ENCODE assay signal across 8 mouse cellular contexts in genomic region chr1:39576431-39577243, GRCm38 (mm10). TPM values are rescaled to one million over a fixed set of nuclear protein-coding genes. Genes with fewer than 3 reads are reported as not detected.
DNase-seq lines count a peak whose midpoint lies in the region; ATAC-seq and TF ChIP-seq lines count a peak whose summit lies in the region.

No protein-coding gene starts in this region.

- peak; percentile 30; the same call in 1 of the 2 replicates for TF ChIP-seq CTCF in heart, adult 2 months (IDR thresholded peaks at IDR 0.05)
- TF ChIP-seq CTCF in testis, adult 2 months (IDR thresholded peaks at IDR 0.05; ENCODE audit: control insufficient read depth, insufficient read depth, insufficient replicate concordance, low read depth, low read length): no peak

- peak overlapping the region; percentile 86 for H3K27ac ChIP-seq in heart, adult 2 months
- H3K27ac ChIP-seq in embryonic facial prominence, embryonic 10.5 days (replicated peaks): peak overlapping the region; percentile 97
- H3K27ac ChIP-seq in liver, embryonic 16.5 days (ENCODE audit: low read length): peak overlapping the region; percentile 91
- H3K27ac ChIP-seq in neural tube, embryonic 11.5 days (ENCODE audit: low read depth, low read length): peak overlapping the region; percentile 97
- H3K27ac ChIP-seq in testis, adult 2 months (ENCODE audit: control insufficient read depth, insufficient read depth, low read depth, low read length): peak overlapping the region; percentile 92

- peak overlapping the region; percentile 73 for H3K4me3 ChIP-seq in heart, adult 2 months
- peak overlapping the region; percentile 85 for H3K4me3 ChIP-seq in embryonic facial prominence, embryonic 10.5 days
- peak overlapping the region; percentile 90 for H3K4me3 ChIP-seq in liver, embryonic 16.5 days (ENCODE audit: low read depth, low read length)
- H3K4me3 ChIP-seq in neural tube, embryonic 11.5 days (ENCODE audit: low read depth, low read length): peak overlapping the region; percentile 90
- H3K4me3 ChIP-seq in testis, adult 2 months (ENCODE audit: control insufficient read depth, low read depth, low read length): peak overlapping the region; percentile 94

- no peaks in the 10 kb centered on the region for H3K27me3 ChIP-seq in heart, adult 2 months (ENCODE audit: control insufficient read depth, insufficient read depth, low read length)
- no peaks in the 10 kb centered on the region for H3K27me3 ChIP-seq in embryonic facial prominence, embryonic 10.5 days (replicated peaks; ENCODE audit: low read depth, poor library complexity, severe bottlenecking)
- H3K27me3 ChIP-seq in liver, embryonic 16.5 days (ENCODE audit: control insufficient read depth, insufficient read depth, low read depth, low read length): no peaks in the 10 kb centered on the region
- H3K27me3 ChIP-seq in neural tube, embryonic 11.5 days (ENCODE audit: control insufficient read depth, insufficient read depth, low read length): no peaks in the 10 kb centered on the region
- no peaks in the 10 kb centered on the region for H3K27me3 ChIP-seq in testis, adult 2 months (ENCODE audit: control insufficient read depth, insufficient read depth, low read length)

- under 1% methylated on average over 87 of the region's 88 CpGs for WGBS in heart, adult 2 months
- WGBS in embryonic facial prominence, embryonic 10.5 days: under 1% methylated on average over 88 of the region's 88 CpGs
- WGBS in liver, embryonic 16.5 days (ENCODE audit: insufficient replicate concordance): under 1% methylated on average over 80 of the region's 88 CpGs
- under 1% methylated on average over 78 of the region's 88 CpGs for WGBS in neural tube, embryonic 11.5 days

- peak overlapping the region; percentile 90 for H3K9ac ChIP-seq in heart, adult 2 months (ENCODE audit: low read depth, low read length)
- H3K9ac ChIP-seq in liver, embryonic 16.5 days (ENCODE audit: low read depth, low read length): peak overlapping the region; percentile 90
- peak overlapping the region; percentile 92 for H3K9ac ChIP-seq in neural tube, embryonic 11.5 days (ENCODE audit: low read length)

- H3K4me1 ChIP-seq in heart, adult 2 months (ENCODE audit: control insufficient read depth, insufficient read depth, low read length): peaks cover 2% of the 10 kb centered on the region
- H3K4me1 ChIP-seq in embryonic facial prominence, embryonic 10.5 days: peaks cover 54% of the 10 kb centered on the region
- peaks cover 28% of the 10 kb centered on the region for H3K4me1 ChIP-seq in liver, embryonic 16.5 days (ENCODE audit: control insufficient read depth, low read depth, low read length)
- peaks cover 10% of the 10 kb centered on the region; the same call in 1 of the 2 replicates for H3K4me1 ChIP-seq in neural tube, embryonic 11.5 days (ENCODE audit: control insufficient read depth, insufficient read depth, low read length)
- H3K4me1 ChIP-seq in testis, adult 2 months (ENCODE audit: control insufficient read depth, insufficient read depth, low read length): peaks cover 2% of the 10 kb centered on the region

- peak in 1 of 2 experiments; percentile 75 for DNase-seq in heart, adult 2 months
- DNase-seq in heart, adult 11 months: no peak
- DNase-seq in embryonic facial prominence, embryonic 10.5 days (ENCODE audit: low spot score): peak; percentile 79
- peak; percentile 25 for DNase-seq in heart, adult 8-10 months (ENCODE audit: low spot score)
- DNase-seq in kidney, adult 8-10 months: peak; percentile 33 to 46
- DNase-seq in neural tube, embryonic 11.5 days (ENCODE audit: low spot score): peak; percentile 77

- ATAC-seq in liver, embryonic 16.5 days (ENCODE audit: low read depth): peak; percentile 39
- peak; percentile 84 for ATAC-seq in neural tube, embryonic 11.5 days (ENCODE audit: insufficient read depth, low FRiP score, low TSS enrichment)

- no peaks in the 10 kb centered on the region for H3K79me2 ChIP-seq in heart, adult 2 months (replicated peaks; ENCODE audit: control insufficient read depth, insufficient read depth, low read length)

- intact Hi-C loops in heart, adult 2 months (cut with DNase I): loop anchor here (1.0 kb wide), 1 partner anchor 41 kb away; no protein-coding TSS in a partner anchor

- TF ChIP-seq POLR2A in heart, adult 2 months (IDR thresholded peaks at IDR 0.05; ENCODE audit: insufficient read depth, low read depth, low read length): no peak
- no peak for TF ChIP-seq POLR2A in testis, adult 2 months (IDR thresholded peaks at IDR 0.05; ENCODE audit: control insufficient read depth, low read depth, low read length)

- no peak for TF ChIP-seq EP300 in heart, adult 2 months (IDR thresholded peaks at IDR 0.05; ENCODE audit: insufficient read depth, low read depth, low read length)

- no peaks in the 10 kb centered on the region for H3K9me3 ChIP-seq in embryonic facial prominence, embryonic 10.5 days
- H3K9me3 ChIP-seq in liver, embryonic 16.5 days (replicated peaks; ENCODE audit: control insufficient read depth, low read length): no peaks in the 10 kb centered on the region
- no peaks in the 10 kb centered on the region for H3K9me3 ChIP-seq in neural tube, embryonic 11.5 days (ENCODE audit: control insufficient read depth, low read length)

- peak overlapping the region; percentile 88 for H3K4me2 ChIP-seq in liver, embryonic 16.5 days (ENCODE audit: low read depth, low read length)
- peak overlapping the region; percentile 75 for H3K4me2 ChIP-seq in neural tube, embryonic 11.5 days (ENCODE audit: low read depth)

- no peaks in the 10 kb centered on the region for H3K36me3 ChIP-seq in heart, adult 2 months (ENCODE audit: control insufficient read depth, insufficient read depth, low read length)
- peaks cover 5% of the 10 kb centered on the region for H3K36me3 ChIP-seq in embryonic facial prominence, embryonic 10.5 days (replicated peaks)
- H3K36me3 ChIP-seq in liver, embryonic 16.5 days (ENCODE audit: control insufficient read depth, insufficient read depth): no peaks in the 10 kb centered on the region
- H3K36me3 ChIP-seq in neural tube, embryonic 11.5 days (ENCODE audit: control insufficient read depth, insufficient read depth, low read length): no peaks in the 10 kb centered on the region
- H3K36me3 ChIP-seq in testis, adult 2 months (ENCODE audit: control insufficient read depth, insufficient read depth, low read length): no peaks in the 10 kb centered on the region

RNA-seq across cellular contexts. Expression of gene Rnf149, which starts 0.6 kb away (rescaled TPM):
- 1 to 10 TPM; 7.0 to 8.5 TPM for total RNA-seq in heart, adult 2 months (2021)
- polyA plus RNA-seq in heart, adult 2 months (2012; rRNA removed): 3.6 and 5.7 TPM in 2 replicates
- 23.1 and 23.4 TPM in 2 replicates for polyA plus RNA-seq in embryonic facial prominence, embryonic 10.5 days (2016; fragmentation: Nextera tagmentation; extraction: Ambion mirVana)
- 1 to 10 TPM; 6.2 to 9.5 (median 7.8) TPM for total RNA-seq in heart, adult 8-10 months (2022)
- polyA plus RNA-seq in liver, embryonic 16.5 days (2015; fragmentation: Nextera tagmentation; extraction: Ambion mirVana): 13.2 and 15.3 TPM in 2 replicates
- polyA plus RNA-seq in neural tube, embryonic 11.5 days (2014; fragmentation: Nextera tagmentation; extraction: Ambion mirVana): 29.0 and 29.1 TPM in 2 replicates
- 5.9 and 6.8 TPM in 2 replicates for polyA plus RNA-seq in testis, adult 2 months (2012; rRNA removed)

RNA-seq across cellular contexts. Expression of gene Cnot11, which starts 41.8 kb away (rescaled TPM):
- total RNA-seq in heart, adult 2 months (2021): 10 to 100 TPM; 13.2 to 15.6 TPM
- 9.8 and 11.9 TPM in 2 replicates for polyA plus RNA-seq in heart, adult 2 months (2012; rRNA removed)
- polyA plus RNA-seq in embryonic facial prominence, embryonic 10.5 days (2016; fragmentation: Nextera tagmentation; extraction: Ambion mirVana): 23.2 and 25.3 TPM in 2 replicates
- 10 to 100 TPM; 13.3 to 15.1 (median 14.3) TPM for total RNA-seq in heart, adult 8-10 months (2022)
- 4.5 and 5.6 TPM in 2 replicates for polyA plus RNA-seq in liver, embryonic 16.5 days (2015; fragmentation: Nextera tagmentation; extraction: Ambion mirVana)
- 29.9 and 33.5 TPM in 2 replicates for polyA plus RNA-seq in neural tube, embryonic 11.5 days (2014; fragmentation: Nextera tagmentation; extraction: Ambion mirVana)
- 9.2 and 10.9 TPM in 2 replicates for polyA plus RNA-seq in testis, adult 2 months (2012; rRNA removed)
